ENCODE assay signal across 9 mouse cellular contexts in genomic region chr3:122046187-122046620, GRCm38 (mm10). TPM values are rescaled to one million over a fixed set of nuclear protein-coding genes. Genes with fewer than 3 reads are reported as not detected.
DNase-seq lines count a peak whose midpoint lies in the region; ATAC-seq lines count a peak whose summit lies in the region.
"Had no signal": no experiment of that assay in that cellular context is flagged by ENCODE, and none has a peak within 500 bp of the region (broad histone marks: within the 10 kb centered on the region; RNA-seq: fewer than 3 reads in every experiment).

No protein-coding gene starts in this region.

- 29% methylated on average over 10 of the region's 10 CpGs for WGBS in kidney, embryonic 16.5 days
- 4% methylated on average over 10 of the region's 10 CpGs for WGBS in midbrain, embryonic 16.5 days

- peak overlapping the region; percentile 18; the same call in 1 of the 2 replicates for H3K27ac ChIP-seq in kidney, embryonic 16.5 days (ENCODE audit: low read length)
- H3K27ac ChIP-seq in midbrain, embryonic 16.5 days (ENCODE audit: low read length) = no peak overlapping the region

- H3K4me1 ChIP-seq in kidney, embryonic 16.5 days (ENCODE audit: insufficient read depth, low read length) = peaks cover 56% of the 10 kb centered on the region
- peaks cover 30% of the 10 kb centered on the region for H3K4me1 ChIP-seq in midbrain, embryonic 16.5 days (ENCODE audit: control insufficient read depth, insufficient read depth, low read length)

- no peak overlapping the region for H3K4me3 ChIP-seq in kidney, embryonic 16.5 days (ENCODE audit: low read length)
- no peak overlapping the region for H3K4me3 ChIP-seq in midbrain, embryonic 16.5 days (ENCODE audit: low read depth, low read length)

- no peaks in the 10 kb centered on the region for H3K36me3 ChIP-seq in kidney, embryonic 16.5 days (ENCODE audit: insufficient read depth, low read length)
- H3K36me3 ChIP-seq in midbrain, embryonic 16.5 days (ENCODE audit: control insufficient read depth, insufficient read depth, low read length) = no peaks in the 10 kb centered on the region

- no peaks in the 10 kb centered on the region for H3K9me3 ChIP-seq in kidney, embryonic 16.5 days (ENCODE audit: low read length)
- no peaks in the 10 kb centered on the region for H3K9me3 ChIP-seq in midbrain, embryonic 16.5 days (replicated peaks; ENCODE audit: control insufficient read depth, low read length, poor library complexity, severe bottlenecking)

- H3K9ac ChIP-seq in kidney, embryonic 16.5 days (replicated peaks; ENCODE audit: low read length) = no peak overlapping the region
- H3K9ac ChIP-seq in midbrain, embryonic 16.5 days (ENCODE audit: low read depth, low read length) = no peak overlapping the region

- no peak for ATAC-seq in kidney, embryonic 16.5 days (ENCODE audit: low FRiP score, low TSS enrichment)
- peak; percentile 66 for ATAC-seq in midbrain, embryonic 16.5 days
- no peak for ATAC-seq in cerebellum, adult (ENCODE audit: insufficient number of reproducible peaks, low FRiP score, low TSS enrichment)

- peak; percentile 55 for DNase-seq in NIH3T3 (ENCODE audit: low read depth)
- DNase-seq in brain, adult 2 months (ENCODE audit: low read depth, low spot score) = peak; percentile 12
- DNase-seq in gastrocnemius, postnatal 10 days = peak; percentile 67
- DNase-seq in left cerebral cortex, adult 8-10 months (ENCODE audit: low spot score in 2 of 2) = no peak
- no peak for DNase-seq in cerebellum, adult 11-12 months

- no peak overlapping the region for H3K4me2 ChIP-seq in kidney, embryonic 16.5 days (replicated peaks; ENCODE audit: low read depth, low read length)
- peak overlapping the region; percentile 15; the same call in 1 of the 2 replicates for H3K4me2 ChIP-seq in midbrain, embryonic 16.5 days (ENCODE audit: low read length)

- H3K27me3 ChIP-seq in kidney, embryonic 16.5 days (ENCODE audit: insufficient read depth, low read length) = peaks cover 11% of the 10 kb centered on the region
- H3K27me3 ChIP-seq in midbrain, embryonic 16.5 days (ENCODE audit: control insufficient read depth, insufficient read depth, low read depth, low read length) = peaks cover 31% of the 10 kb centered on the region

RNA-seq across cellular contexts. Expression of gene Abca4, which starts 2.0 kb away (rescaled TPM):
- total RNA-seq in gastrocnemius, postnatal 10 days (2021) = 1 to 10 TPM; 1.8 to 2.3 TPM
- polyA plus RNA-seq in kidney, embryonic 16.5 days (2015; fragmentation: Nextera tagmentation; extraction: Ambion mirVana) = 0.73 and 1.4 TPM in 2 replicates
- 0.93 and 1.7 TPM in 2 replicates for polyA plus RNA-seq in midbrain, embryonic 16.5 days (2015; fragmentation: Nextera tagmentation; extraction: Ambion mirVana)
- 1 to 10 TPM; 3.1 to 3.3 (median 3.2) TPM for total RNA-seq in left cerebral cortex, adult 8-10 months (2022)
- total RNA-seq: neutrophil, adult 5-6 weeks had no signal

Comparison
In these comparisons a context has a peak if more than half of its experiments do, and no peak if none do; other contexts are left out.
1. DNase-seq: peak in NIH3T3 (single experiment), brain, adult 2 months (single experiment) and gastrocnemius, postnatal 10 days (single experiment); none in left cerebral cortex, adult 8-10 months (0 of 2) and cerebellum, adult 11-12 months (single experiment).